Mouse (Mus musculus) stomach, embryonic 15.5 days (tissue): ENCODE measurements around the gene Fam120b. TPM values are rescaled to one million over a fixed set of nuclear protein-coding genes. Genes with fewer than 3 reads are reported as not detected.

Experiments
- ATAC-seq: fragments of 200-750 bp; cut with Nextera tagmentation; 2 replicates; pipeline ENCODE4 v1.8.0; 2017; ENCODE audit warnings: low read depth, moderate number of reproducible peaks, moderate TSS enrichment; ENCODE audit not compliant: insufficient read depth, low FRiP score
- H3K27ac ChIP-seq: fragments of 300-500 bp; sonication (generic); 2 replicates; pipeline ENCODE4 v1.5.1; 2015; ENCODE audit warnings: mild to moderate bottlenecking, inconsistent platforms
- H3K27me3 ChIP-seq: fragments of 300-500 bp; sonication (generic); replicated peaks from 2 replicates; pipeline ENCODE4 v1.6.1; 2015; ENCODE audit warnings: inconsistent platforms
- H3K36me3 ChIP-seq: fragments of 300-500 bp; sonication (generic); 2 replicates; pipeline ENCODE4 v1.6.1; 2015; ENCODE audit warnings: inconsistent platforms
- H3K4me1 ChIP-seq: fragments of 300-500 bp; sonication (generic); 2 replicates; pipeline ENCODE4 v1.6.1; 2015; ENCODE audit warnings: inconsistent platforms
- H3K4me2 ChIP-seq: fragments of 300-500 bp; sonication (generic); 2 replicates; pipeline ENCODE4 v1.6.1; 2015; ENCODE audit warnings: mild to moderate bottlenecking, inconsistent platforms
- H3K4me3 ChIP-seq: fragments of 300-500 bp; sonication (generic); replicated peaks from 2 replicates; pipeline ENCODE4 v1.5.1; 2015; ENCODE audit warnings: inconsistent platforms
- H3K9ac ChIP-seq: fragments of 300-500 bp; sonication (generic); 2 replicates; pipeline ENCODE4 v1.6.1; 2015; ENCODE audit warnings: inconsistent platforms
- H3K9me3 ChIP-seq: fragments of 300-500 bp; sonication (generic); 2 replicates; pipeline ENCODE4 v1.6.1; 2016; ENCODE audit warnings: inconsistent platforms
- WGBS: fragments of 180-500 bp; shearing (Covaris S2); methylation state at CpG from one replicate; pipeline ENCODE4 v1.1.7; 2015; 5-methylcytosine and 5-hydroxymethylcytosine counted together
- polyA plus RNA-seq: library from polyadenylated mRNA; unstranded; fragments of >200 nt; fragmentation: Nextera tagmentation; extraction: Ambion mirVana; gene quantifications from 2 replicates; pipeline ENCODE4 v1.2.1, GENCODE M21; 2015

Fam120b gene
- polyA plus RNA-seq, 1 experiment from 2014 or later: 26.3 TPM

- no peaks in the 10 kb centered on the region for H3K9me3 ChIP-seq
- H3K4me1 ChIP-seq: peaks cover 20% of the 10 kb centered on the region
- H3K27me3 ChIP-seq: peaks cover 9% of the 10 kb centered on the region; the same call in 1 of the 2 replicates
- H3K9ac ChIP-seq: no peak overlapping the region
- H3K4me2 ChIP-seq: peak overlapping the region; percentile 99
- no peak for ATAC-seq
- H3K27ac ChIP-seq: no peak overlapping the region; the same call in 1 of the 2 replicates
- 70% methylated on average over 15 of the region's 15 CpGs for WGBS
- H3K4me3 ChIP-seq: peak overlapping the region; percentile 63
- H3K36me3 ChIP-seq: no peaks in the 10 kb centered on the region
Observed at GRCm38 (mm10) chr17:15372931-15373652, 22.9 kb upstream of the Fam120b start.

DNA sequence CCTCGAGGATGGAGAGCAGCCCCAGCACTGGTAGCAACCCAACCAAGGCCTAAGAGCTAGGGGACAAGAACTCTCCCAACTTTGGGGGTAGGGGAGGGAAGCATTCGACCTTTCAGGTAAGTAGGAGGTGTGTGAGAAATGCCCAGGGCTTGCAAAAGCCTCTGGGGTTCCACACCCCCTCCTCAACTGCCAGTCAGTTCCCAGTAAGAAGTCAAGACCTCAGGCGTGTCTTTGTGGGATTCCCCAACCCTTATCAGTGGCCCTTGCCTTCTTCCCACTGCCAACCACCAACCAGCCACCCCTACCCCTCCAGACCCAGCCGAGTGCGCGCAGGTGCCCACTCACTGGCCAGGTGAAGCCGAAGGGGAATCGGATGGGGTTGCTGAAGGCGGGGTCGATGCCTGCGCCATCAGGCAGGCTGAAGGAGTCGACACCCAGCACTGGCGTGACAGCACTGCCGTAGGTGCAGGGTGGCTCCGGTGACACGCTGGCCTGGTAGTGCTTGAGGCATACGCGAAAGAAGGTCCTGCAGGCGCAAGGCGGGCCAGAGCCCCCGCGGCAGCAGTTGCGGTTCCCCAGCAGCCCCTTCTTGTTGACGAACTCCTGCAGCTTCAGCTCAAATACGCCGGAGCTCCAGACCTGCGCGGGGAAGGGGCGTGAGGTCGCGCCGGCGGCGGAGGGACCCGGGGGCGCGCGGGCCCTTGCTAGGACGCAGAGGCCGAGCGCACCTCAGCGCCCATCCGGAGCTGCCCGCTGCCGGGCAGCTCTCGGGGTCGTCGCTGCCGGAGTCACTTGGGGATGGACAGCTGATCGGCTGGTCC lies 21.5 kb upstream of the Fam120b start:
- ATAC-seq: no peak
- Histone ChIP-seq H3K4me3 (peak overlapping the region; percentile 63), H3K27me3 (peaks cover 18% of the 10 kb centered on the region), H3K36me3 (no peaks in the 10 kb centered on the region), H3K9ac (peak overlapping the region; percentile 52), H3K27ac (peak overlapping the region; percentile 51; the same call in 1 of the 2 replicates), H3K9me3 (no peaks in the 10 kb centered on the region), H3K4me2 (peak overlapping the region; percentile 99), H3K4me1 (peaks cover 20% of the 10 kb centered on the region)
- 3% methylated on average over 49 of the region's 50 CpGs for WGBS

DNA sequence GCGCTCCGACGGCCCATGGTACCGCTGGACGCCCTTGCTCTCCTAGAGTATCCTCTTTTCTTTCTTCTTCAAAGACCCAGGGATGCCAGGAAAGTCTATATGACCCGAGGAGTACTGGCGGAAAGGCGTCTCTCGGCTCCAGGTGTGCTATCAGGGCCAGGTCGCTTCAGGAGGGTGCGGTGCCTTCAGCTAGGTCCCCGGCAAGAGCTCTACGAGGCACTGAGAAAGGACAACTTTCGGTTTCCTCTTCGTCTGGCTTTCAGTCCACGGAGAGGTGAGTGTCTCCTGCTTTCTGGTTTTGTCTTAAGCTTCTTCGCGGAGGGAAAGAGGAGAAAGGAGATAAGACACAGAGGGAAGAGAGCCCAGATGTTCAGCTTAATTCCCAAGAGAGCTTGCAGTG lies 20.8 kb upstream of the Fam120b start:
- no peak for ATAC-seq
- H3K9ac ChIP-seq: peak overlapping the region; percentile 52
- H3K4me2 ChIP-seq: peak overlapping the region; percentile 99
- WGBS: under 1% methylated on average over 18 of the region's 18 CpGs
- peak overlapping the region; percentile 63 for H3K4me3 ChIP-seq
- H3K9me3 ChIP-seq: no peaks in the 10 kb centered on the region
- no peaks in the 10 kb centered on the region for H3K36me3 ChIP-seq
- H3K27me3 ChIP-seq: peaks cover 21% of the 10 kb centered on the region
- H3K4me1 ChIP-seq: peaks cover 23% of the 10 kb centered on the region
- H3K27ac ChIP-seq: peak overlapping the region; percentile 51; the same call in 1 of the 2 replicates

- peak overlapping the region; percentile 69; the same call in 1 of the 2 replicates for H3K27ac ChIP-seq
- H3K4me2 ChIP-seq: peak overlapping the region; percentile 99
- H3K4me1 ChIP-seq: peaks cover 29% of the 10 kb centered on the region
- ATAC-seq: peak; percentile 52
- H3K9ac ChIP-seq: peak overlapping the region; percentile 52
- H3K36me3 ChIP-seq: no peaks in the 10 kb centered on the region
- WGBS: under 1% methylated on average over 69 of the region's 69 CpGs
- H3K9me3 ChIP-seq: no peaks in the 10 kb centered on the region
- H3K27me3 ChIP-seq: peaks cover 22% of the 10 kb centered on the region
- H3K4me3 ChIP-seq: peak overlapping the region; percentile 63
Observed at GRCm38 (mm10) chr17:15375701-15376493, 20.1 kb upstream of the Fam120b start.

DNA sequence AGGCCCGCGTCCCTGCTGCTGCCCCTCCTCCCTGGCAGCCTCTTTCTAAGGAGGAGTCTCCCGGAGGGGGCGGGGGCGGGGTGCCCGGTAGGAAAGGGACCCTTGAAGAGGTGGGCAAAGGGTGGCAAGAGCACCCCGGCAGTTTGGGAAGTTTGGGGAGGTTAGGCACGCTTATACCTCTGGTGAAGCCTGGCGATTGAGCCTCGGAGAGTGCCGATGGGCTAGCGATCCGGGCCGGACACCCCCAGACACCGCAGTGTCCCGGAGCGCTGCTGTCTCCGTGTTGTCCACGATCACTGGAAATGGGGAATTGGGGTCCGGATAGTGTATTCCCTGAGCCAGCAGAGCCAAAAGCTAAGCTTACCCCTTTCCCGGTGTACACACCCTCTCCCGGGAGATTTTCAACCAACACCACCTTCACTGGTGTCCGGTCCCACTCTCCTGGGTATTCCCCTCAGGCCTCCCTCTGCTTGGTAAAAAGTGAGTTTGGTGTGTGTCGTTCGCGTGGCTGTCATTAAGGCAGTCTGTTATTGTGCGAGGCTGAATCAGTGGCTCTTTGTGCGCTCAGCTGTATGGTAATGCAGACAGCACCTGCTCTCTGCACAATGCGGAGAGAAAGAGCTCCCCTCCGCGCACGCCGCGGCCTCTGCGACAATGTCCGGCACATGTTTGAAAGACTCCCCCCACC lies 19.4 kb upstream of the Fam120b start, which contains the start of gene Dll1:
TSS of gene Dll1 (minus strand) at position 379 of the 688 bp plus-strand sequence.
- peaks cover 22% of the 10 kb centered on the region for H3K27me3 ChIP-seq

DNA sequence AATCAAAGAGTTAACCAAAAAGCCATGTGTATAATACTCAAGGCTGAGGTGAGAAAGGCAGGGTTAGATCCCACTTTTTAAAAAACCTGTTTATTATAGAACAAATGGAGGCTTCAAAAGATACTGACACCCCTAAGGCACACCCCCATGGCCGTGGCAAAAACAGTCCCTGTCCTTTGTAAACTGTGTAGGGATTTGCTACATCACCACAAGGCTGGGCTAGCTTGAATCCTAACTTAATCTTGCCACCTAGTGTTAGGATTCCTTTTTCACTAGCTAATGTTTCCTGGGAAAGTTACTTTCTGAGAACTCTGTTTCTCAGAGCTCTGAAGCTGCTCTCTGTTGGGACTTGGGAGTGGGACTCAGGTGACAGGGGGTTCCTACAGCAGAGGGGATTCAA lies 18.1 kb upstream of the Fam120b start:
- ATAC-seq: no peak
- H3K9me3 ChIP-seq: no peaks in the 10 kb centered on the region
- no peaks in the 10 kb centered on the region for H3K36me3 ChIP-seq
- WGBS: 0% methylated on average over 1 of the region's 1 CpGs
- H3K27ac ChIP-seq: no peak overlapping the region
- H3K27me3 ChIP-seq: peaks cover 22% of the 10 kb centered on the region
- H3K4me1 ChIP-seq: peaks cover 31% of the 10 kb centered on the region
- no peak overlapping the region for H3K9ac ChIP-seq
- H3K4me2 ChIP-seq: no peak overlapping the region
- no peak overlapping the region for H3K4me3 ChIP-seq

More for the DNA sequence above, 19.4 kb upstream of the Fam120b start, which contains the start of gene Dll1:
- Histone ChIP-seq H3K36me3 (no peaks in the 10 kb centered on the region), H3K4me1 (peaks cover 35% of the 10 kb centered on the region), H3K4me2 (peak within 1 kb of the TSS; percentile 99), H3K9me3 (no peaks in the 10 kb centered on the region), H3K4me3 (peak within 1 kb of the TSS; percentile 63), H3K27ac (peak within 1 kb of the TSS; percentile 69; the same call in 1 of the 2 replicates), H3K9ac (peak within 1 kb of the TSS; percentile 52; the same call in 1 of the 2 replicates)
- ATAC-seq: no peak
- under 1% methylated on average over 36 of the region's 36 CpGs for WGBS

- 24% methylated on average over 15 of the region's 15 CpGs for WGBS
- H3K9ac ChIP-seq: no peak overlapping the region
- ATAC-seq: no peak
- H3K27ac ChIP-seq: no peak overlapping the region
- H3K4me2 ChIP-seq: no peak overlapping the region
- H3K4me3 ChIP-seq: no peak overlapping the region
- H3K9me3 ChIP-seq: no peaks in the 10 kb centered on the region
- peaks cover 22% of the 10 kb centered on the region for H3K27me3 ChIP-seq
- peaks cover 31% of the 10 kb centered on the region for H3K4me1 ChIP-seq
- no peaks in the 10 kb centered on the region for H3K36me3 ChIP-seq
Observed at GRCm38 (mm10) chr17:15378413-15379109, 17.4 kb upstream of the Fam120b start.

DNA sequence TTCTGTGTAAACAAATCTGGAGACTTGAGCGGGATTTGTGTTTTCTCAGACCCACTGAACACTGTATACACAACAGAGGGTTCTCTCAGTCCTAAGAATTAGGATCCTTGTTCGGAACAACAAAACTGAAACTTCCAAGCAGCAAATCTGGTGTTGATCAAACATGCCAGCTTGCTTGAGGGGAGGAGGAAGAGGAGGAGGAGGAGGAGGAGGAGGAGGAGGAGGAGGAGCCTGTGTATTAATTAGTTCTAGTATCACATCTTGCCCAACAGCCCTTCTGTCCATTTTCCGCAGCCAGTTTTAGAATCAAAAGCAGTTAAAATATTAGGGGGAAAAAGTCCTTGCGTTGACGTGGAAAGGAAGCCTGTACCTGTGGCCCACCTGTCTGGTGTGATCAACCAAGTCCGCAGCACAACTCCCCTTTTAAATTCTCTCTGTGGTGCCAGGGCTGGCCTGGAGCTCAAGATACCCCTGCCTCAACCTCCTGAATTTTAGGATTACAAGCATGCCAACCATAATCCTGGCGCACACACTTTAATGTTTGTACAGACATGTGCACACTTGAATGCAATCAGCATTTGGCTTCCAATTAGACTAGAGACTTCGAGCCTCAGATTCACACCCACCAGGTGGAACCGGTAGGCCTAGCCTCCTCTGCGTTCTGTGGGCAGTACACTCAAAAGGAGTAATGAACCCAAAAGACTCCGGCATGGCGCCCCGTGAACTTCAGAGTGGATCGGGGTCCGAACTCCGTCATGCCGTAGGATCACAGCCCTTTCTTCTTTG lies 16.1 kb upstream of the Fam120b start:
- ATAC-seq: no peak
- H3K27ac ChIP-seq: no peak overlapping the region
- no peak overlapping the region for H3K9ac ChIP-seq
- peak overlapping the region; percentile 88 for H3K4me2 ChIP-seq
- no peaks in the 10 kb centered on the region for H3K9me3 ChIP-seq
- peak overlapping the region; percentile 41 for H3K4me3 ChIP-seq
- H3K4me1 ChIP-seq: peaks cover 23% of the 10 kb centered on the region
- 14% methylated on average over 17 of the region's 17 CpGs for WGBS
- peaks cover 15% of the 10 kb centered on the region for H3K27me3 ChIP-seq
- H3K36me3 ChIP-seq: no peaks in the 10 kb centered on the region

DNA sequence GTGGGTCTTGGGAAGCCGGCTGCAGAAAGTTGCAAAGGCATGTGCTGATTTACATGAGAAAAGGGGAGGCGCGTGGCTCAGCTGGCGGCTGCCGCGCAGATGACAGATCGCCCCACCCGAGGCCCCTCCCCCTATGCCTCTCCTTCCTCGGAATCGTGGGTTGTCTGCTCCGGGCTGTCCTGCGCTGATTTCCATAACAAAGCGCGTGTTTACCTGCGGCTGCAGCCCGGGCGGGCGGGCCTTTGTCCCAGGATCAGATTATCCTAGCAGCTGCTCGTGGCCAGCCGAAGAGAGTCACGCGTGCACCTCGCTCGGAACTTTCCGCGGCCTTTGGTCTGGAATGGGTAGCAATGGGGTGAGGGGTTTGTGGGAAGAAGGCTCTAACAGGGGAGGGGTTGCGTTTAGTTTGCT lies 15.4 kb upstream of the Fam120b start:
- WGBS: under 1% methylated on average over 27 of the region's 27 CpGs
- Histone ChIP-seq H3K27me3 (peaks cover 12% of the 10 kb centered on the region), H3K4me1 (peaks cover 22% of the 10 kb centered on the region), H3K27ac (0 out of 2 replicates have a peak overlapping the region, but pooled peaks have one; percentile 12), H3K4me2 (peak overlapping the region; percentile 88), H3K9me3 (no peaks in the 10 kb centered on the region), H3K9ac (no peak overlapping the region), H3K36me3 (no peaks in the 10 kb centered on the region), H3K4me3 (peak overlapping the region; percentile 41)
- ATAC-seq: peak; percentile 53
